Mouse (Mus musculus): ENCODE results near the gene Gabrr1.

GRCm38 (mm10) chr4:33146679-33147291 lies 14.5 kb downstream of the Gabrr1 start:
- TF ChIP-seq CTCF (IDR thresholded peaks at IDR 0.05; ENCODE audit: low read depth) (no peak), EP300 (optimal IDR thresholded peaks at IDR 0.05) (no peak)
